24 mouse cellular contexts compared by ENCODE assay signal in genomic region chr6:103542576-103542975, GRCm38 (mm10). TPM values are rescaled to one million over a fixed set of nuclear protein-coding genes. Genes with fewer than 3 reads are reported as not detected.
DNase-seq lines count a peak whose midpoint lies in the region; ATAC-seq and TF ChIP-seq lines count a peak whose summit lies in the region.
"Had no signal": no experiment of that assay in that cellular context is flagged by ENCODE, and none has a peak within 500 bp of the region (broad histone marks: within the 10 kb centered on the region; RNA-seq: fewer than 3 reads in every experiment).

No protein-coding gene starts in this region.

- no peaks in the 10 kb centered on the region for H3K27me3 ChIP-seq in forebrain, embryonic 11.5 days (ENCODE audit: control insufficient read depth, insufficient read depth, low read length)
- no peaks in the 10 kb centered on the region for H3K27me3 ChIP-seq in forebrain, embryonic 16.5 days (replicated peaks; ENCODE audit: control insufficient read depth, insufficient read depth, low read length)
- no peaks in the 10 kb centered on the region for H3K27me3 ChIP-seq in midbrain, embryonic 12.5 days
- H3K27me3 ChIP-seq in midbrain, embryonic 16.5 days (ENCODE audit: control insufficient read depth, insufficient read depth, low read depth, low read length) = no peaks in the 10 kb centered on the region
- H3K27me3 ChIP-seq in midbrain, embryonic 14.5 days (ENCODE audit: control insufficient read depth, insufficient read depth, low read length) = no peaks in the 10 kb centered on the region
- no peaks in the 10 kb centered on the region for H3K27me3 ChIP-seq in thymus, adult 2 months (ENCODE audit: control insufficient read depth, insufficient read depth, low read length)
- H3K27me3 ChIP-seq: embryonic facial prominence, embryonic 12.5 days; embryonic facial prominence, embryonic 15.5 days; forebrain, embryonic 12.5 days; heart, embryonic 12.5 days; heart, embryonic 15.5 days; hindbrain, embryonic 13.5 days had no signal

- no peak overlapping the region for H3K27ac ChIP-seq in forebrain, embryonic 11.5 days (ENCODE audit: low read depth, low read length)
- H3K27ac ChIP-seq in forebrain, embryonic 16.5 days (ENCODE audit: low read length) = no peak overlapping the region
- no peak overlapping the region for H3K27ac ChIP-seq in midbrain, embryonic 12.5 days (replicated peaks)
- H3K27ac ChIP-seq in midbrain, embryonic 16.5 days (ENCODE audit: low read length) = no peak overlapping the region
- H3K27ac ChIP-seq in midbrain, embryonic 14.5 days (replicated peaks; ENCODE audit: low read depth, low read length) = no peak overlapping the region
- no peak overlapping the region for H3K27ac ChIP-seq in thymus, adult 2 months (ENCODE audit: control insufficient read depth, insufficient read depth, low read length)
- H3K27ac ChIP-seq: embryonic facial prominence, embryonic 12.5 days; embryonic facial prominence, embryonic 15.5 days; forebrain, embryonic 12.5 days; heart, embryonic 15.5 days; hindbrain, embryonic 10.5 days had no signal

- H3K4me2 ChIP-seq in forebrain, embryonic 11.5 days (ENCODE audit: low read depth, low read length, severe bottlenecking) = no peak overlapping the region
- no peak overlapping the region for H3K4me2 ChIP-seq in forebrain, embryonic 16.5 days (ENCODE audit: low read length)
- H3K4me2 ChIP-seq in midbrain, embryonic 12.5 days (replicated peaks) = no peak overlapping the region
- H3K4me2 ChIP-seq in midbrain, embryonic 16.5 days (ENCODE audit: low read length) = no peak overlapping the region
- no peak overlapping the region for H3K4me2 ChIP-seq in midbrain, embryonic 14.5 days (ENCODE audit: low read length)
- H3K4me2 ChIP-seq: embryonic facial prominence, embryonic 12.5 days; embryonic facial prominence, embryonic 15.5 days; forebrain, embryonic 12.5 days; heart, embryonic 12.5 days; heart, embryonic 15.5 days; hindbrain, embryonic 13.5 days had no signal

- no peak for TF ChIP-seq POLR2A in thymus, adult 2 months (IDR thresholded peaks at IDR 0.05; ENCODE audit: control insufficient read depth, extremely low read depth, insufficient read depth, low read length, poor library complexity)

- no peaks in the 10 kb centered on the region for H3K36me3 ChIP-seq in forebrain, embryonic 11.5 days (ENCODE audit: control insufficient read depth, insufficient read depth, low read length)
- H3K36me3 ChIP-seq in forebrain, embryonic 16.5 days (ENCODE audit: control insufficient read depth, insufficient read depth) = no peaks in the 10 kb centered on the region
- H3K36me3 ChIP-seq in midbrain, embryonic 12.5 days = no peaks in the 10 kb centered on the region
- no peaks in the 10 kb centered on the region for H3K36me3 ChIP-seq in midbrain, embryonic 16.5 days (ENCODE audit: control insufficient read depth, insufficient read depth, low read length)
- H3K36me3 ChIP-seq in midbrain, embryonic 14.5 days (ENCODE audit: control insufficient read depth, insufficient read depth, low read length) = no peaks in the 10 kb centered on the region
- no peaks in the 10 kb centered on the region for H3K36me3 ChIP-seq in thymus, adult 2 months (ENCODE audit: control insufficient read depth, insufficient read depth, low read length)
- H3K36me3 ChIP-seq: embryonic facial prominence, embryonic 12.5 days; embryonic facial prominence, embryonic 15.5 days; forebrain, embryonic 12.5 days; heart, embryonic 12.5 days; heart, embryonic 15.5 days; hindbrain, embryonic 10.5 days; hindbrain, embryonic 13.5 days had no signal

- no peak overlapping the region for H3K4me3 ChIP-seq in forebrain, embryonic 11.5 days (ENCODE audit: low read depth, low read length)
- H3K4me3 ChIP-seq in forebrain, embryonic 16.5 days (replicated peaks; ENCODE audit: low read length) = no peak overlapping the region
- no peak overlapping the region for H3K4me3 ChIP-seq in midbrain, embryonic 12.5 days
- H3K4me3 ChIP-seq in midbrain, embryonic 16.5 days (ENCODE audit: low read depth, low read length) = no peak overlapping the region
- H3K4me3 ChIP-seq in midbrain, embryonic 14.5 days (replicated peaks; ENCODE audit: low read depth, low read length) = no peak overlapping the region
- no peak overlapping the region for H3K4me3 ChIP-seq in thymus, adult 2 months (ENCODE audit: control insufficient read depth, insufficient read depth, low read length)
- H3K4me3 ChIP-seq: embryonic facial prominence, embryonic 12.5 days; embryonic facial prominence, embryonic 15.5 days; forebrain, embryonic 12.5 days; heart, embryonic 12.5 days; heart, embryonic 15.5 days; hindbrain, embryonic 10.5 days; hindbrain, embryonic 13.5 days had no signal

- peak; percentile 60; the same call in 1 of the 2 replicates for ATAC-seq in forebrain, embryonic 11.5 days (replicated peaks; ENCODE audit: low FRiP score)
- no peak for ATAC-seq in forebrain, embryonic 16.5 days
- ATAC-seq in midbrain, embryonic 12.5 days (ENCODE audit: low FRiP score, low read depth) = peak; percentile 60; the same call in 1 of the 2 replicates
- no peak for ATAC-seq in midbrain, embryonic 16.5 days
- no peak for ATAC-seq in midbrain, embryonic 14.5 days (ENCODE audit: low FRiP score, low TSS enrichment)
- ATAC-seq: activated CD4-positive, CD25-positive, alpha-beta regulatory T cell, adult 4 months had no signal

- no peaks in the 10 kb centered on the region for H3K9me3 ChIP-seq in forebrain, embryonic 11.5 days (ENCODE audit: control insufficient read depth, low read length)
- H3K9me3 ChIP-seq in forebrain, embryonic 16.5 days (ENCODE audit: control insufficient read depth, low read length) = no peaks in the 10 kb centered on the region
- H3K9me3 ChIP-seq in midbrain, embryonic 12.5 days = no peaks in the 10 kb centered on the region
- H3K9me3 ChIP-seq in midbrain, embryonic 16.5 days (replicated peaks; ENCODE audit: control insufficient read depth, low read length, poor library complexity, severe bottlenecking) = no peaks in the 10 kb centered on the region
- H3K9me3 ChIP-seq in midbrain, embryonic 14.5 days (ENCODE audit: control insufficient read depth, low read length) = no peaks in the 10 kb centered on the region
- H3K9me3 ChIP-seq: embryonic facial prominence, embryonic 12.5 days; embryonic facial prominence, embryonic 15.5 days; forebrain, embryonic 12.5 days; heart, embryonic 12.5 days; heart, embryonic 15.5 days; hindbrain, embryonic 10.5 days; hindbrain, embryonic 13.5 days had no signal

- H3K9ac ChIP-seq in forebrain, embryonic 11.5 days (ENCODE audit: low read length) = no peak overlapping the region
- H3K9ac ChIP-seq in forebrain, embryonic 16.5 days (replicated peaks; ENCODE audit: low read depth, low read length) = no peak overlapping the region
- H3K9ac ChIP-seq in midbrain, embryonic 12.5 days (replicated peaks) = no peak overlapping the region
- no peak overlapping the region for H3K9ac ChIP-seq in midbrain, embryonic 16.5 days (ENCODE audit: low read depth, low read length)
- H3K9ac ChIP-seq in midbrain, embryonic 14.5 days (replicated peaks; ENCODE audit: low read length) = no peak overlapping the region
- H3K9ac ChIP-seq: embryonic facial prominence, embryonic 12.5 days; embryonic facial prominence, embryonic 15.5 days; forebrain, embryonic 12.5 days; heart, embryonic 12.5 days; heart, embryonic 15.5 days; hindbrain, embryonic 13.5 days had no signal

- WGBS in forebrain, embryonic 11.5 days = 52% methylated on average over 2 of the region's 2 CpGs
- WGBS in forebrain, embryonic 16.5 days = 50% methylated on average over 2 of the region's 2 CpGs
- WGBS in midbrain, embryonic 12.5 days = 60% methylated on average over 2 of the region's 2 CpGs
- WGBS in midbrain, embryonic 16.5 days = 41% methylated on average over 2 of the region's 2 CpGs
- WGBS in midbrain, embryonic 14.5 days = 50% methylated on average over 2 of the region's 2 CpGs
- 96% methylated on average over 2 of the region's 2 CpGs for WGBS in thymus, adult 2 months

- H3K4me1 ChIP-seq in forebrain, embryonic 11.5 days (replicated peaks; ENCODE audit: control insufficient read depth, insufficient read depth, low read length) = no peaks in the 10 kb centered on the region
- H3K4me1 ChIP-seq in forebrain, embryonic 16.5 days (replicated peaks; ENCODE audit: control insufficient read depth, insufficient read depth, low read length) = peaks cover 3% of the 10 kb centered on the region
- H3K4me1 ChIP-seq in midbrain, embryonic 12.5 days = no peaks in the 10 kb centered on the region
- H3K4me1 ChIP-seq in midbrain, embryonic 16.5 days (ENCODE audit: control insufficient read depth, insufficient read depth, low read length) = peaks cover 7% of the 10 kb centered on the region
- no peaks in the 10 kb centered on the region for H3K4me1 ChIP-seq in midbrain, embryonic 14.5 days (ENCODE audit: control insufficient read depth, insufficient read depth, low read length)
- H3K4me1 ChIP-seq in thymus, adult 2 months (replicated peaks; ENCODE audit: control insufficient read depth, insufficient read depth, low read length) = no peaks in the 10 kb centered on the region
- H3K4me1 ChIP-seq: embryonic facial prominence, embryonic 12.5 days; embryonic facial prominence, embryonic 15.5 days; heart, embryonic 12.5 days; heart, embryonic 15.5 days; hindbrain, embryonic 10.5 days had no signal

- DNase-seq in forebrain, embryonic 11.5 days (ENCODE audit: low spot score) = no peak
- peak; percentile 47 for DNase-seq in midbrain, embryonic 14.5 days
- DNase-seq in embryo, embryonic 9.5 days (ENCODE audit: extremely low spot score) = no peak
- DNase-seq in thymus, adult 2 months = no peak
- DNase-seq: adrenal gland, adult 8-10 months; adrenal gland, postnatal 25 days; cerebellum, adult 18-20 months; cerebellum, adult 9-10 months; cerebellum, postnatal 14 days; gastrocnemius, postnatal 25 days; heart, adult 18-20 months; heart, postnatal 10 days; heart, postnatal 36 days had no signal

- no peak for TF ChIP-seq CTCF in thymus, adult 2 months (IDR thresholded peaks at IDR 0.05; ENCODE audit: borderline replicate concordance, control insufficient read depth, extremely low read depth, insufficient read depth, low read length, poor library complexity)

RNA-seq across cellular contexts. Expression of gene Chl1, which starts 32.2 kb away (rescaled TPM):
- polyA plus RNA-seq in forebrain, embryonic 11.5 days (2014; fragmentation: Nextera tagmentation; extraction: Ambion mirVana) = 6.2 and 6.5 TPM in 2 replicates
- 121 and 127 TPM in 2 replicates for polyA plus RNA-seq in forebrain, embryonic 16.5 days (2015; fragmentation: Nextera tagmentation; extraction: Ambion mirVana)
- 22.2 and 30.4 TPM in 2 replicates for polyA plus RNA-seq in midbrain, embryonic 12.5 days (2016; fragmentation: Nextera tagmentation; extraction: Ambion mirVana)
- 178 and 202 TPM in 2 replicates for polyA plus RNA-seq in midbrain, embryonic 16.5 days (2015; fragmentation: Nextera tagmentation; extraction: Ambion mirVana)
- 146 and 152 TPM in 2 replicates for polyA plus RNA-seq in midbrain, embryonic 14.5 days (2014; fragmentation: Nextera tagmentation; extraction: Ambion mirVana)
- polyA plus RNA-seq in thymus, adult 2 months (2012; rRNA removed) = 0.63 and 0.82 TPM in 2 replicates
- polyA plus RNA-seq: activated CD4-positive, CD25-positive, alpha-beta regulatory T cell, adult 4 months; heart, embryonic 12.5 days had no signal

Comparison
In these comparisons a context has a peak if more than half of its experiments do, and no peak if none do; other contexts are left out.
1. ATAC-seq: peak in forebrain, embryonic 11.5 days (single experiment) and midbrain, embryonic 12.5 days (single experiment); none in forebrain, embryonic 16.5 days (single experiment), midbrain, embryonic 16.5 days (single experiment) and midbrain, embryonic 14.5 days (single experiment).